Mouse (Mus musculus): ENCODE measurements at regions not wholly inside any gene's neighbourhood (a gene's known extent, or its start where the extent isn't known, plus 50 kb on each side); places are given as distances from the start of the nearest gene placed in this dataset.

- TF ChIP-seq POLR2A (IDR thresholded peaks at IDR 0.05; ENCODE audit: low read depth, low read length) (no peak), CTCF (conservative IDR thresholded peaks at IDR 0.05; ENCODE audit: insufficient read depth, insufficient read length, low read depth, low read length) (no peak)
These were observed 318.4 kb upstream of the Shh start for GRCm38 (mm10) chr5:28785347-28786060.
